Mouse (Mus musculus) olfactory bulb, adult 2 months (tissue): ENCODE results near the gene Slc23a3.

Source experiments
- CTCF ChIP-seq: fragments of 200-500 bp; IDR thresholded peaks from 2 replicates; pipeline ENCODE4 v1.5.1; 2012; ENCODE audit warnings: low read depth, mild to moderate bottlenecking, low read length, moderate library complexity; ENCODE audit not compliant: insufficient read depth
- POLR2A ChIP-seq: fragments of 200-500 bp; IDR thresholded peaks from 2 replicates; pipeline ENCODE4 v1.6.1; 2012; ENCODE audit warnings: mild to moderate bottlenecking, low read depth, low read length, moderate library complexity; ENCODE audit not compliant: insufficient read depth

GRCm38 (mm10) chr1:75128641-75129040 lies 5.0 kb downstream of the Slc23a3 start:
- TF ChIP-seq POLR2A, result no peak
- TF ChIP-seq CTCF, result no peak
